Mouse (Mus musculus): ENCODE results near the gene Map3k15.

The Map3k15 gene

DNA sequence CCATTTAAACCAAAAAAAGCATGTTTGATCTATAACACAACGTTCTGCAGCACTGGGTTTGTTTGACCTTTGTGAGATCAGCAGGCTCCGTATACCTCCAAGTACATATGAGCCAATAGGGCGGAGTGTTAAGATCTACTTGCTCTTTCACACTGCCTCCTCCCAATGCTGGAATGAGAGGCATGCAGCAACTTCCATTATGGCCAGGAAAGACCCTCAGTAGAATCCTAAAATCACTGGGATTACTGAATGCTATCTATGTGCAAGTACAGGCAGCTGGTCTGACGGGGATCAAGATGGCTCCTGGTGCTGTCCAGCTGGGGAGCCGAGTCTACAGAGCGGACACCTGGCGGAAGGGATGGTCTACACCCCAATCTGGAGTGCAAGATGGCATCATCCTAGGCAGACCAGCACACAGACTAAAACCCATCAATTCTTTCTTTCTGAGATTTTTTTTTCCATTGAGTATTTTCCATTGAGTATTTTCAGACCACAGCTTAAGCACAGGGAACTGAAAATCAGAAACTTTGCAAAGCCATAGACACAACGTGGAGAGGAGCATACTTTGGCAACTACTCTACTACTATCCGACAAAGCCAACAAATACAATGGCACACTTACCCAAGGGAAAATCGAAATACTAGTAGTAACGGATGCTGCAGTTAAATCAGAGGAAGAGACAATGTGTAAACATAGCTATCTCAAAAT lies 146.1 kb downstream of the Map3k15 start:
- DNase-seq (ENCODE audit: low read depth) = no peak

DNA sequence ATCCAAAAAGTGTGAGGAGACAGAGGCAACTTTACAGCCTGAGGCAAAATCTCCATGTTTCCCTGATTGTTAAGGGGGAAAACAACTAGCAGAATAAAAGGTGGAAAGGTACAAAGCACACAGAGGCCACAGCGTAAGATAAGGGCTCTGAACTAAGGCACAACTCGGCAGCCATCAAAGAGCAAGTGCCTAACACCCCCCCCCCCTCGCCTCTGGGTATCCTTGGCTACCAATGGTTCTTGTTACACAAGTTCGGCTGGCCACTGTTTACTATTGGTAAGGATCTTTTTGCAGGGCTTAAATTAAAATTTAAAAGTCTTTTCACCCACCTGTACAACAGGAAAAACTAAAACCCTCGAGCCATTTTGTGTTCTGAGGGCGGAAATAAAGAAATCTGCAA lies 147.5 kb downstream of the Map3k15 start:
- no peak for DNase-seq (ENCODE audit: low read depth)

DNA sequence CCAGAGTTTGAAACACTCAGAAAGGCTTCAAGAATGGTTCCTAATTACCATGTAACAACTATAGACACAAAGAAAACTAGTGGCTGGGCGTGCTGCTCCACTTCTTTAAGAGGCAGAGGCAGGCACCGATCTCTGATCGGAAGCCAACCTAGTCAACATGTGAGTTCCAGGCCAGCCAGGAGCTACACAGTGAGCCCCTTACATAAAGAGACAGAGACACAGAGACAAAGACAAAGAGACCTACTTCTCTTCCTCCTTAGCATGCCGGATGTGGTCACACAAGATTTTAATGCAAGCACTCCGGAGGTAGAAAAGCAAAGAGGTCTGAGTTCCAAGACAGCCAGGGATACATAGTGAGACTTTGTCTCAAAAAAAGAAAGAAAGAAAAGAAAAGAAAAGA lies 147.9 kb downstream of the Map3k15 start:
- peak; percentile 77 for DNase-seq (ENCODE audit: low read depth)

DNA sequence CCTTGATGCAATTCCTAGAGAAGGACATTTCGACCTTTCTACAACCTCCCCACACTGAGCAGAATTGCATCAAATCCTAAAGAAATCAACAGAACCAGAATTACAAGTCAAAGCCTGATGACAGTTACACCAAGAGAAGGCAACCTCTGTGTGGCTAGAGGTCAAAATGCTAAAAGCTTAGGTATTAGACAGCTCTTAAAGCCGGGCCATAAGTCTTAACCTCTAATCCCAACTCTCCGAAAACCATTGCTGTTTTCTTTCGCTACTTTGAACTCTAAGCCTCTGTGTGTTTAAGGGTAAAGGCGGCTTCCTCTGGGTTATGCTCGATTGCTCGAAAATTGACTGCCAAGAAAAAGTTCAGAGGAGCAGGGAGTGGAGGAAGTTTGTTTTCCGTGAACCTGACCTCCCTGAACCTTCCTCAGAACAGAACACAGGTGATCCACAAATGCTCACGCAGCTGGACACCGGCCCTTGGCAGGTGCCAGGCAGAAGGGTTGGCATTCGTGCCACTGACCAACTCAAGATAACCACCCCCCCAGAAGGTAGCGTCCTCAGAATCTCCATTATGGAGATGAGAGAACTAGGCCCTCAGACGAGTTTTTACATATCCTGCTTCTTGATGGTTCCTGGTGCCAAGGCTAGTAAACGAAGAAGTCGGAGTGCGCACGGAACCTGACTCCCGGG lies 149.1 kb downstream of the Map3k15 start:
- DNase-seq (ENCODE audit: low read depth) = no peak

DNA sequence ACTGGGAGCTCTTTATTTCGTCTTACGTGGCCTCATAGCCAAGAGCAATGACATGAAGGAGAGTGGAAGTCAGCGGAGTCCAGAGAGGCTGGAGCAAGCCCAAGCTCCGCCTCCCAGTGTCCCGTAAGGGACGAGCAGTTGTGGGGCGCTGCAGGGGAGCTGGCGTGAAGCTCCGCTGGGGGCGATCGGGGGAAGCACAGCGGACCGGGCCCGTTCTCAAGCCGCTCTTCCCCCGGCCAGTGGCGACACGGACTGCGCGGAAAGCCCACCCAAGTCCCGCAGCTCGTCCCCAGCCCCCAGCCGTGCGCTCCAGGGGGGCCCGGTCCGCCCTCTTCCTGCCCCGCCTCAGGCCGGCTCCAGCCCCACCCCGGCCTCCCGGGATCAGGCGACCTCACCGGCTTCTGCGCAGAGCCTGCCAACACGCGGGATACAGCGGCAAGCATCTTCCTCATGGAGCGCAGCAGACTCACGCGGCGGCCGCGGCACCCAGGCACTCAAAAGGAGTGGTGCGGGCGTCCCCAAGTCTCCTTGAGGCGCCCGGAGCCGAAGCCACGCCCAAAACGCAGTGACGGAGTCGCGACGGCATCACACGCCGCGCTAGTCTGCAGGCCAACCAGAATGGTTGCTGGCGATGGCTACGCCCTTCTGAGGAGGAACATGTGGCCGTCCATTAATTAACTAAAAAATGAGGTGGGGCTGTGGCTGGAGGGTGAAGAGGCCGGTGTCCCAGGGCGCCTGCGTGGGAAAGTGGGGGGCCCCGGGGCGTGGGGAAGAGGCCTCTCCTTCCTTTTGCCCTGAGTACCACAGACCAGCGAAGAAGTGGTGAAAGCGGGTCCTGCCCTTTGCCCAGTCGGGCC lies 149.9 kb downstream of the Map3k15 start, which contains the start of gene Pdha1:
Pdha1 (minus strand) TSS at position 553 of the 857 bp plus-strand sequence.
- peak; percentile 90 for DNase-seq (ENCODE audit: low read depth)

DNA sequence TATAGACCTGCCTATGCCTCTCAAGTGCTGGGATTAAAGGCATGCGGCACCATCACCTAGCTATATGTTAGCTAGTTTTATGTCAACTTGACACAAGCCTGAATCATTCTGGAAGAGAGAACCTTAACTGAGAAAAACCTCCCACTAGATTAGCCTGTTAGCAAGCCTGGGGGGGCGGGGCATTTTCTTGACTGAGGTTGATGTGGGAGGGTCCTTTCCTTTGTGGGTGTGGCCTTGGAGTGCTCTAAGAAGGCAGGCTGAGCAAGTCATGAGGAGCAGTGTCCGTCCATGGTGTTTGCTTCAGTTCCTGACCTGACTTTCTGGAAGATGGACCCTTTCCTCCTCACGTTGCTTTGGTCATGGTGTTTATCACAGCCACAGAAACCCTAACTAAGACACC lies 158.6 kb downstream of the Map3k15 start:
- DNase-seq (ENCODE audit: low read depth) = no peak

DNA sequence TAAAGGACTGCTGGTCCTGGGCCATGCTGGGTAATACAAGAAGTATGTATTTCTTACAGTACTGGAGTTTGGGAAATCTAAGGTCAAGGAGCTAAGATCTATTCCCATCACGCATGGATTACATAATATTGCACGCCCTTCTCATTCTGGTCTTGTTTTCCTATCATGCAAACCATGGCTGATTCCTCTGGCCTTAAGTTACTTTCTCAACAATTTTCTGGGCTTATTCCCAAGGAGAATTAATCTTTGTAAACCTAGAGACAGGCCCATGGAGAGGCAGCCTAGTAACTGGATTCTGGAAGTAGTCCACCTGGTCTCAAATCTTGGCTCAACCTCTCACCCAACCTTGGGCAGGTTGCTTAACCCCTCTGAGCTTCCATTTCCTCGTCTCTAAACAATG lies 159.2 kb downstream of the Map3k15 start:
- no peak for DNase-seq (ENCODE audit: low read depth)

DNA sequence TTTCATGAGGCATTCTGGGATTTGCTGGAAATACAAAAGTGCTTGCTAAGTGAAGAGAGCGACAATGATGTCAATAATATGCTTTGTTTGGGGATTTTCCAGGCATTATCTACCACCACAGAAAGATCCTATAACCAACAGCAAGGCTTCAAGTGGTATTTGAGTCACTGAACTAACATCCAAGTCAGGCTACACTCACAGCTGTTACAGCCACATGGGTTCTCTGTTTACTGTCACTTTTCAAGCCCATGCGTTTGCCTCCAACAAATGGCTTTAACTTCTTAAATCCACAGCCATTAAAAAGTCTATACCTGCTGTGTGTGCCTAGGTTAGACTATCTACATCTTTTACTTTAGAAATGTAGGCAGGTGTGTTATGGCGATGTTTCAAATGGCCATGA lies 160.6 kb downstream of the Map3k15 start:
- no peak for DNase-seq (ENCODE audit: low read depth)

GRCm38 (mm10) chrX:160153147-160153815 lies 165.0 kb downstream of the Map3k15 start:
- peak; percentile 20 for DNase-seq (ENCODE audit: low read depth)

DNA sequence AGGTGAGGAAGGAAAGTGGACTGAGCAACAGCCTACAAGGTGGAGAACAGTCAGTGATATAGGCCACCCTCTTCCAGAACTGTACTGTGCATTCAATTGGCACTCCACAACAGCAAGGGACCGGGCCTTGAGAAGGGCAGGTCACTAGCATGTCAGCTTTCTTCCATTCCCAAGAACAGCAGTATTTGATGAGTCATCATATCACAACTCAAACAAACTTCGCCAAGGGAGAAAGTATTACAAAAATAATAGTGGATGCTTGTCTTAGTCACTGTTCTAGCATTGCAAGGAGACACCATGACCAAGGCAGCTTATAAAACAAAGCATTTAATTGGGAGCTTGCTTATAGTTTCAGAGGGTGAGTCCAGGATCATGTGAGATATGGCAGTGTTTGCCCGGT lies 176.0 kb downstream of the Map3k15 start:
- DNase-seq (ENCODE audit: low read depth) = no peak

GRCm38 (mm10) chrX:160166246-160166985 lies 178.2 kb downstream of the Map3k15 start:
- DNase-seq (ENCODE audit: low read depth) = no peak

- DNase-seq (ENCODE audit: low read depth) = peak; percentile 72
Measured at GRCm38 (mm10) chrX:160170150-160170549, 181.9 kb downstream of the Map3k15 start.

Data from induced T-regulatory cell, adult 2 months (primary cell).